Mouse (Mus musculus) intestine, embryonic 16.5 days (tissue): ENCODE measurements around the gene Scaf1. TPM values are rescaled to one million over a fixed set of nuclear protein-coding genes. Genes with fewer than 3 reads are reported as not detected.
A peak's percentile ranks its signal among the peaks of the same experiment; 100 is the strongest.

ENCODE experiments used
- ATAC-seq: fragments of 200-750 bp; cut with Nextera tagmentation; 2 replicates; pipeline ENCODE4 v1.8.0; 2017; ENCODE audit warnings: moderate TSS enrichment, moderate library complexity
- H3K27ac ChIP-seq: fragments of 300-500 bp; sonication (generic); 2 replicates; pipeline ENCODE4 v1.5.1; 2014; ENCODE audit warnings: mild to moderate bottlenecking, low read length
- H3K27me3 ChIP-seq: fragments of 300-500 bp; sonication (generic); replicated peaks from 2 replicates; pipeline ENCODE4 v1.6.1; 2014; ENCODE audit warnings: low read length, control low read depth, mixed read lengths; ENCODE audit not compliant: control insufficient read depth, insufficient read depth
- H3K36me3 ChIP-seq: fragments of 300-500 bp; sonication (generic); 2 replicates; pipeline ENCODE4 v1.6.1; 2014; ENCODE audit warnings: low read length, control low read depth; ENCODE audit not compliant: control insufficient read depth, insufficient read depth
- H3K4me1 ChIP-seq: fragments of 300-500 bp; sonication (generic); 2 replicates; pipeline ENCODE4 v1.6.1; 2014; ENCODE audit warnings: low read length, control low read depth, mixed read lengths; ENCODE audit not compliant: control insufficient read depth, insufficient read depth
- H3K4me2 ChIP-seq: fragments of 300-500 bp; sonication (generic); 2 replicates; pipeline ENCODE4 v1.6.1; 2014; ENCODE audit warnings: low read depth, low read length, control low read depth
- H3K4me3 ChIP-seq: fragments of 300-500 bp; sonication (generic); 2 replicates; pipeline ENCODE4 v1.5.1; 2014; ENCODE audit warnings: mild to moderate bottlenecking, low read length
- H3K9ac ChIP-seq: fragments of 300-500 bp; sonication (generic); 2 replicates; pipeline ENCODE4 v1.6.1; 2014; ENCODE audit warnings: low read depth, low read length
- H3K9me3 ChIP-seq: fragments of 300-500 bp; sonication (generic); 2 replicates; pipeline ENCODE4 v1.6.1; 2016; ENCODE audit warnings: low read length, control low read depth; ENCODE audit not compliant: control insufficient read depth
- WGBS: fragments of 180-500 bp; shearing (Covaris S2); extraction: QIAGEN DNeasy Blood & Tissue Kit; methylation state at CpG from one replicate; pipeline ENCODE4 v1.1.7; 2014; 5-methylcytosine and 5-hydroxymethylcytosine counted together
- polyA plus RNA-seq: library from polyadenylated mRNA; unstranded; fragments of >200 nt; fragmentation: Nextera tagmentation; extraction: Ambion mirVana; gene quantifications from 2 replicates; pipeline ENCODE4 v1.2.1, GENCODE M21; 2015

Gene Scaf1
- polyA plus RNA-seq, 1 experiment from 2014 or later, result 20.1 TPM

GRCm38 (mm10) chr7:45046853-45047350, 30.7 kb upstream of the Scaf1 start:
- Histone ChIP-seq H3K4me1 (peaks cover 16% of the 10 kb centered on the region), H3K4me2 (no peak overlapping the region), H3K36me3 (peaks cover 67% of the 10 kb centered on the region), H3K27me3 (no peaks in the 10 kb centered on the region), H3K4me3 (no peak overlapping the region), H3K27ac (no peak overlapping the region), H3K9ac (no peak overlapping the region), H3K9me3 (no peaks in the 10 kb centered on the region)
- ATAC-seq, result no peak
- WGBS, result 95% methylated on average over 26 of the region's 26 CpGs

GRCm38 (mm10) chr7:45045741-45046140, 29.6 kb upstream of the Scaf1 start:
- Histone ChIP-seq H3K4me2 (no peak overlapping the region), H3K36me3 (peaks cover 71% of the 10 kb centered on the region), H3K4me1 (peaks cover 5% of the 10 kb centered on the region), H3K27ac (no peak overlapping the region), H3K9me3 (no peaks in the 10 kb centered on the region), H3K9ac (no peak overlapping the region), H3K4me3 (no peak overlapping the region), H3K27me3 (no peaks in the 10 kb centered on the region)
- no peak for ATAC-seq
- WGBS, result 95% methylated on average over 22 of the region's 22 CpGs

GRCm38 (mm10) chr7:45043307-45043706, 27.1 kb upstream of the Scaf1 start:
- no peak overlapping the region for H3K9ac ChIP-seq
- no peaks in the 10 kb centered on the region for H3K27me3 ChIP-seq
- no peaks in the 10 kb centered on the region for H3K9me3 ChIP-seq
- H3K4me3 ChIP-seq, result no peak overlapping the region
- no peaks in the 10 kb centered on the region for H3K4me1 ChIP-seq
- WGBS, result 91% methylated on average over 14 of the region's 14 CpGs
- no peak for ATAC-seq
- H3K36me3 ChIP-seq, result peaks cover 71% of the 10 kb centered on the region
- H3K27ac ChIP-seq, result no peak overlapping the region
- H3K4me2 ChIP-seq, result no peak overlapping the region

GRCm38 (mm10) chr7:45040851-45041250, 24.7 kb upstream of the Scaf1 start:
- peaks cover 55% of the 10 kb centered on the region for H3K36me3 ChIP-seq
- 97% methylated on average over 9 of the region's 9 CpGs for WGBS

GRCm38 (mm10) chr7:45038411-45038810, 22.2 kb upstream of the Scaf1 start:
- Histone ChIP-seq H3K27me3 (no peaks in the 10 kb centered on the region), H3K27ac (no peak overlapping the region), H3K4me2 (no peak overlapping the region), H3K36me3 (peaks cover 53% of the 10 kb centered on the region), H3K4me3 (no peak overlapping the region), H3K9ac (no peak overlapping the region), H3K4me1 (no peaks in the 10 kb centered on the region), H3K9me3 (no peaks in the 10 kb centered on the region)
- WGBS, result 91% methylated on average over 9 of the region's 9 CpGs
- 0 out of 2 replicates have a peak, but pooled peaks have one; percentile 27 for ATAC-seq

More at GRCm38 (mm10) chr7:45040851-45041250, 24.7 kb upstream of the Scaf1 start:
- H3K4me1 ChIP-seq, result no peaks in the 10 kb centered on the region
- H3K4me3 ChIP-seq, result no peak overlapping the region
- H3K27me3 ChIP-seq, result no peaks in the 10 kb centered on the region
- no peak overlapping the region for H3K9ac ChIP-seq
- no peak overlapping the region for H3K4me2 ChIP-seq
- no peak for ATAC-seq
- no peaks in the 10 kb centered on the region for H3K9me3 ChIP-seq
- no peak overlapping the region for H3K27ac ChIP-seq

GRCm38 (mm10) chr7:45037720-45038361, 21.7 kb upstream of the Scaf1 start:
- Histone ChIP-seq H3K27ac (no peak overlapping the region), H3K9ac (no peak overlapping the region), H3K4me3 (no peak overlapping the region), H3K4me1 (no peaks in the 10 kb centered on the region), H3K27me3 (no peaks in the 10 kb centered on the region), H3K4me2 (no peak overlapping the region), H3K36me3 (peaks cover 53% of the 10 kb centered on the region), H3K9me3 (no peaks in the 10 kb centered on the region)
- 0 out of 2 replicates have a peak, but pooled peaks have one; percentile 47 for ATAC-seq
- 68% methylated on average over 7 of the region's 7 CpGs for WGBS

- WGBS, result 85% methylated on average over 11 of the region's 11 CpGs
- no peaks in the 10 kb centered on the region for H3K4me1 ChIP-seq
- H3K9me3 ChIP-seq, result no peaks in the 10 kb centered on the region
- H3K27ac ChIP-seq, result no peak overlapping the region
- H3K4me3 ChIP-seq, result no peak overlapping the region
- ATAC-seq, result no peak
- H3K36me3 ChIP-seq, result peaks cover 53% of the 10 kb centered on the region
- H3K9ac ChIP-seq, result no peak overlapping the region
- no peaks in the 10 kb centered on the region for H3K27me3 ChIP-seq
- H3K4me2 ChIP-seq, result no peak overlapping the region
Measured at GRCm38 (mm10) chr7:45036702-45037101, 20.5 kb upstream of the Scaf1 start.

GRCm38 (mm10) chr7:45035631-45036030, 19.5 kb upstream of the Scaf1 start:
- WGBS, result 85% methylated on average over 3 of the region's 3 CpGs
- no peak for ATAC-seq
- Histone ChIP-seq H3K4me2 (no peak overlapping the region), H3K4me3 (no peak overlapping the region), H3K36me3 (peaks cover 56% of the 10 kb centered on the region), H3K9ac (no peak overlapping the region), H3K4me1 (no peaks in the 10 kb centered on the region), H3K27me3 (no peaks in the 10 kb centered on the region), H3K9me3 (no peaks in the 10 kb centered on the region), H3K27ac (no peak overlapping the region)

- H3K9ac ChIP-seq, result no peak overlapping the region
- H3K36me3 ChIP-seq, result peaks cover 47% of the 10 kb centered on the region
- no peak overlapping the region for H3K27ac ChIP-seq
- H3K4me3 ChIP-seq, result no peak overlapping the region
- H3K4me2 ChIP-seq, result no peak overlapping the region
- no peak for ATAC-seq
- no peaks in the 10 kb centered on the region for H3K9me3 ChIP-seq
- 94% methylated on average over 19 of the region's 19 CpGs for WGBS
- no peaks in the 10 kb centered on the region for H3K27me3 ChIP-seq
- H3K4me1 ChIP-seq, result no peaks in the 10 kb centered on the region
Measured at GRCm38 (mm10) chr7:45033722-45034359, 17.7 kb upstream of the Scaf1 start.
